Mouse (Mus musculus) forebrain, embryonic 16.5 days (tissue): ENCODE measurements around the gene Arhgdib. TPM values are rescaled to one million over a fixed set of nuclear protein-coding genes. Genes with fewer than 3 reads are reported as not detected.
"Not testable (repeated sequence)": the region's sequence is repeated elsewhere in the genome, so short reads cannot be mapped to it uniquely, and the experiment has no call there.

Experiments
- ATAC-seq: fragments of 200-750 bp; cut with Nextera tagmentation; 2 replicates; pipeline ENCODE4 v1.8.0; 2017; ENCODE audit warnings: mild to moderate bottlenecking, moderate library complexity
- H3K27ac ChIP-seq: fragments of 300-500 bp; sonication (generic); 2 replicates; pipeline ENCODE4 v1.5.1; 2014; ENCODE audit warnings: low read length, control low read depth
- H3K27me3 ChIP-seq: fragments of 300-500 bp; sonication (generic); replicated peaks from 2 replicates; pipeline ENCODE4 v1.6.1; 2014; ENCODE audit warnings: low read length; ENCODE audit not compliant: control insufficient read depth, insufficient read depth
- H3K36me3 ChIP-seq: fragments of 300-500 bp; sonication (generic); 2 replicates; pipeline ENCODE4 v1.6.1; 2014; ENCODE audit not compliant: control insufficient read depth, insufficient read depth
- H3K4me1 ChIP-seq: fragments of 300-500 bp; sonication (generic); replicated peaks from 2 replicates; pipeline ENCODE4 v1.6.1; 2014; ENCODE audit warnings: low read length; ENCODE audit not compliant: control insufficient read depth, insufficient read depth
- H3K4me2 ChIP-seq: fragments of 300-500 bp; sonication (generic); 2 replicates; pipeline ENCODE4 v1.6.1; 2014; ENCODE audit warnings: mild to moderate bottlenecking, low read length, control low read depth
- H3K4me3 ChIP-seq: fragments of 300-500 bp; sonication (generic); replicated peaks from 2 replicates; pipeline ENCODE4 v1.5.1; 2014; ENCODE audit warnings: mild to moderate bottlenecking, low read length, control low read depth
- H3K9ac ChIP-seq: fragments of 300-500 bp; sonication (generic); replicated peaks from 2 replicates; pipeline ENCODE4 v1.6.1; 2014; ENCODE audit warnings: low read depth, low read length, control low read depth
- H3K9me3 ChIP-seq: fragments of 300-500 bp; sonication (generic); 2 replicates; pipeline ENCODE4 v1.6.1; 2016; ENCODE audit warnings: low read length; ENCODE audit not compliant: control insufficient read depth
- WGBS: fragments of 180-500 bp; shearing (Covaris S2); extraction: QIAGEN DNeasy Blood & Tissue Kit; methylation state at CpG from one replicate; pipeline ENCODE4 v1.1.7; 2014; 5-methylcytosine and 5-hydroxymethylcytosine counted together
- polyA plus RNA-seq: library from polyadenylated mRNA; unstranded; fragments of >200 nt; fragmentation: Nextera tagmentation; extraction: Ambion mirVana; gene quantifications from 2 replicates; pipeline ENCODE4 v1.2.1, GENCODE M21; 2015

Gene Arhgdib
- polyA plus RNA-seq, 1 experiment from 2014 or later: 18.5 TPM

DNA sequence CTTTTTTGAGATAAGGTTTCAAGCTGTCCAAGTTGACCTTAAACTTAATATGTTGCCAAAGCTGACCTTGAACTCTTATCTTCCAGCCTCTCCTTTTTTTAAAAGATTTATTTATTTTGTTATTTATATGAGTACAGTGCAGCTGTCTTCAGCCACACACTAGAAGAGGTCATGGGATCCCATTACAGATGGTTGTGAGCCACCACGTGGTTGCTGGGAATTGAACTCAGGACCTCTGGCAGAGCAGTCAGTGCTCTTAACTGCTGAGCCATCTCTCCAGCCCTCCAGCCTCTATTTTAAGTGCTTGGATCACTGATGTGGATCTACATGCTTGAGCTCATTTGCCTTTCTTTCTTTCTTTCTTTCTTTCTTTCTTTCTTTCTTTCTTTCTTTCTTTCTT is 56.9 kb downstream of the Arhgdib start:
- not testable (repeated sequence) for H3K9ac ChIP-seq, H3K4me3 ChIP-seq, H3K36me3 ChIP-seq, ATAC-seq, H3K9me3 ChIP-seq, H3K4me1 ChIP-seq, H3K4me2 ChIP-seq, H3K27me3 ChIP-seq, H3K27ac ChIP-seq
- WGBS: 55% methylated on average over 1 of the region's 1 CpGs

DNA sequence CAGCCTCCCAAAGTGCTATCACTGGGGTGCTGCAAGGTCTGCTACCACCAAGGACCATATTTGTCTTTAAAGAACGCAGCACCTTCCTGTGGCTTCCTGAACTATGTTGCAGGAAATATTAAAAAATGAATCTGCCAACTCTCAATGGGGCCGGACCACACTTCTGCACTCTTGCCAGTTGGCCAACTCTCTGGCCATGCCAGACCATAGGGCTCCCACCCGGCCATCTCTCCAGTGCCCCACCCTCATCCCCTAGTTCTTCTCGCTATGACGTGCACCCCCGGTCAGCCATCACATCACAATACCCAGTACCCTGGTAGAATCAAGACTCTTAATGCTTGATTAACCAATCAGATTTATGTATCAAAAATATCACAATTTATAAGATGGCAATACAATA is 57.7 kb downstream of the Arhgdib start:
- no peak overlapping the region for H3K27ac ChIP-seq
- H3K9me3 ChIP-seq: no peaks in the 10 kb centered on the region
- H3K4me1 ChIP-seq: no peaks in the 10 kb centered on the region
- no peak overlapping the region for H3K9ac ChIP-seq
- H3K4me2 ChIP-seq: no peak overlapping the region
- ATAC-seq: no peak
- 95% methylated on average over 6 of the region's 6 CpGs for WGBS
- H3K27me3 ChIP-seq: no peaks in the 10 kb centered on the region
- no peaks in the 10 kb centered on the region for H3K36me3 ChIP-seq
- H3K4me3 ChIP-seq: no peak overlapping the region

DNA sequence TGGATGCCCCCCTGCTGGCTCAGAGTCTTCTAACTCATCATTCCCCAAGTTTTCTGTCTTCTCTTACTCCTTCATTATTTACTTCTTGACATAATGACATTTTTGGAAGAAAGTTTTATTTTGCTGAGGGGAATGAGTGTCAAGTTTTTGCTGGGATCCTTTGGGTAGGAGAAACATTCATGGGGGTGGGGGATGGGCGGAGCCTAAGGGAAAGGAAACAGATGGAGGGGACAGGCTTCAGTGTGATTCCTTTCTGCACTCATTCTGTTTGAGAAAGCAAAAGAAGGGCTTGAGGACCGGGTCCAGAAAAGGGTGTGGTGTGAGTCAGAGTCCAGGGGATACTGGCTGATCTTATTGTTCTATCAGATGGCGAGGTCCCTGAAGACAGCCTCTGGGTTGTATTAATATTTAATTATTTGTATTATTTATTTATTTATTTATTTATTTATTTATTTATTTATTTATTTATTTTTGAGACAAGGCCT is 58.2 kb downstream of the Arhgdib start:
- Histone ChIP-seq H3K4me3 (no peak overlapping the region), H3K9me3 (no peaks in the 10 kb centered on the region), H3K27ac (no peak overlapping the region), H3K27me3 (no peaks in the 10 kb centered on the region), H3K36me3 (no peaks in the 10 kb centered on the region), H3K9ac (no peak overlapping the region), H3K4me1 (no peaks in the 10 kb centered on the region), H3K4me2 (no peak overlapping the region)
- no peak for ATAC-seq
- WGBS: 86% methylated on average over 3 of the region's 3 CpGs

DNA sequence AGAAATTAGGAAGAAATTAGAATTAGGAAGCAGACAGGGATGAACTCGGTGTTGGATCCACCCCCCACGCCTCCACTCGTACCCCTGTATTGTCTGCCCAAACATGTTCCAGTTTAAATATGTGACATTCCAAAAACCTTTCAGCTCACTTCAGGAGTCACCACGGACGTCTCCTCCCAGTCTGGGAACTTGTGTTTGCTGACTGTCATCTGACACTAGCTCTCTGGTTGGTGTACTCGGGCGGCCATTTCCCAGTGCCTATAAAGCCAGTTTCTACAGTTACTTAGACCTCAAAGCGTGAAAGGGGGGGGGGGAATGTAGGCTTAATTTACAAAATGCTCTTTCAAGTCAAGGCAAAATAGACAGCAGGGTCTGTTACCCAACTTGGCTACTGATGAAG is 60.0 kb downstream of the Arhgdib start:
- ATAC-seq: no peak
- WGBS: 87% methylated on average over 8 of the region's 8 CpGs

DNA sequence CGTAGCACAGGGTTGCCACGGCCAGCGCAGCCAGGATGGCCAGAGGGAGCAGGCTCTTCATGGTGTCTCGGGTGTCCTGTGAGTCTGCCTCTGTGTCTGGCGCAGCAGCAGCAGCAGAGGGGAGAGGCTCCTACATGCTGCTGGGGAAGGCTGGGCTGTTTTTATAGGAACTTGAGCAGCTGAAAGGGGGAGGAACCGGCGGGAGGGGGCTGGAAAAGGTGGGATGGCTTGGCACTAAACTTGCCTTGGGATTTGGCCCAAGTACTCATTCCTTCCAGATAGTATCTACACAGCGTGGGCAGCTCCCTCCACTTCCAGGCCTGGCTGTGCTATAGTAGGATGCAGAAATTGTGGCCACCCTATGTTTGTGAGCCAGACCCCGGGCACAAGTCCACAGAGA is 66.0 kb downstream of the Arhgdib start, which contains the start of gene Mgp:
Gene Mgp (minus strand): TSS at position 154 of the 400 bp plus-strand sequence.
- H3K9me3 ChIP-seq: no peaks in the 10 kb centered on the region
- no peak within 1 kb of the TSS for H3K4me3 ChIP-seq
- WGBS: 60% methylated on average over 9 of the region's 9 CpGs
- peaks cover 11% of the 10 kb centered on the region for H3K4me1 ChIP-seq
- no peaks in the 10 kb centered on the region for H3K27me3 ChIP-seq
- no peak within 1 kb of the TSS for H3K27ac ChIP-seq
- H3K4me2 ChIP-seq: peak within 1 kb of the TSS; percentile 25
- H3K9ac ChIP-seq: no peak within 1 kb of the TSS; the same call in 1 of the 2 replicates
- no peak for ATAC-seq
- no peaks in the 10 kb centered on the region for H3K36me3 ChIP-seq

More for the DNA sequence above, 60.0 kb downstream of the Arhgdib start:
- no peak overlapping the region for H3K4me2 ChIP-seq
- no peak overlapping the region for H3K27ac ChIP-seq
- no peak overlapping the region for H3K9ac ChIP-seq
- no peaks in the 10 kb centered on the region for H3K36me3 ChIP-seq
- H3K9me3 ChIP-seq: no peaks in the 10 kb centered on the region
- H3K4me3 ChIP-seq: no peak overlapping the region
- H3K4me1 ChIP-seq: no peaks in the 10 kb centered on the region
- no peaks in the 10 kb centered on the region for H3K27me3 ChIP-seq

DNA sequence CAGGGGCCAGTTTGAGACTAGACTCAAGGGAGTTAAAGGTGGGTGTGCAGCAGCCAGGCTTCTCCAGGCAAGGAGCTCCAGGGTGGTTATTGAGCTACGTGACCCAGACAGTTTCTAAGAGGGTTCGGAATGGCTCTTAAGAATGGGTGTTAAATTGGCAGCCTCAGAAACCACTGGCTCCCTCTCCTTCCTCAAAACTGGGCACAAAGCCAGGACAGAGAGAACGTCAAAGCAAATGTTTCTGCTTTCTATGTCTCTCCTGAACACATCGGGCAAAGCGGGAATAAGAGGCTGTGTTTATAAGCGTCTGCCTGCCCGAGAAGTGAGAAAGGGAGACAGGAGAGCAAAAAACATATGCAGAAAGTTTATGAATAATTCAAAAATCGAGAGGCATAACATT is 67.1 kb downstream of the Arhgdib start:
- H3K9me3 ChIP-seq: no peaks in the 10 kb centered on the region
- H3K4me1 ChIP-seq: peaks cover 11% of the 10 kb centered on the region
- H3K4me2 ChIP-seq: peak overlapping the region; percentile 25
- no peaks in the 10 kb centered on the region for H3K36me3 ChIP-seq
- ATAC-seq: peak; percentile 45; the same call in 1 of the 2 replicates
- 12% methylated on average over 8 of the region's 8 CpGs for WGBS
- H3K27ac ChIP-seq: no peak overlapping the region
- H3K4me3 ChIP-seq: no peak overlapping the region
- no peaks in the 10 kb centered on the region for H3K27me3 ChIP-seq
- H3K9ac ChIP-seq: no peak overlapping the region

Other genes starting within 250 kb of the Arhgdib start
- 0.15 TPM in 1 of 2 replicates, not detected in the other for gene Gucy2c, start 160.1 kb downstream of the Arhgdib start, polyA plus RNA-seq
- gene Hist4h4, start 137.5 kb downstream of the Arhgdib start, polyA plus RNA-seq: 0.62 and 0.81 TPM in 2 replicates
- gene H2afj, start 133.7 kb downstream of the Arhgdib start, polyA plus RNA-seq: 107 and 113 TPM in 2 replicates
- gene BC049715, start 114.3 kb downstream of the Arhgdib start, polyA plus RNA-seq: 1.0 and 1.4 TPM in 2 replicates
- gene Wbp11, start 113.7 kb downstream of the Arhgdib start, polyA plus RNA-seq: 79.2 and 82.3 TPM in 2 replicates
- 0.54 and 0.91 TPM in 2 replicates for gene Smco3, start 106.4 kb downstream of the Arhgdib start, polyA plus RNA-seq
- 0.08 and 0.09 TPM in 2 replicates for gene Art4, start 84.2 kb downstream of the Arhgdib start, polyA plus RNA-seq
- 8.2 and 22.7 TPM in 2 replicates for gene Mgp, start 66.1 kb downstream of the Arhgdib start, polyA plus RNA-seq
- gene Erp27, start 19.7 kb downstream of the Arhgdib start, polyA plus RNA-seq: 0.24 and 0.34 TPM in 2 replicates
- gene Pde6h, start 18.1 kb downstream of the Arhgdib start, polyA plus RNA-seq: not detected in 2 replicates
- 6.9 and 7.2 TPM in 2 replicates for gene Rerg, start 228.6 kb upstream of the Arhgdib start, polyA plus RNA-seq